Mouse (Mus musculus): ENCODE results near the gene Dlx4. TPM values are rescaled to one million over a fixed set of nuclear protein-coding genes. Genes with fewer than 3 reads are reported as not detected.
A peak's percentile ranks its signal among the peaks of the same experiment; 100 is the strongest.

Dlx4 gene
- polyA plus RNA-seq, 1 experiment from 2014 or later = not detected

DNA sequence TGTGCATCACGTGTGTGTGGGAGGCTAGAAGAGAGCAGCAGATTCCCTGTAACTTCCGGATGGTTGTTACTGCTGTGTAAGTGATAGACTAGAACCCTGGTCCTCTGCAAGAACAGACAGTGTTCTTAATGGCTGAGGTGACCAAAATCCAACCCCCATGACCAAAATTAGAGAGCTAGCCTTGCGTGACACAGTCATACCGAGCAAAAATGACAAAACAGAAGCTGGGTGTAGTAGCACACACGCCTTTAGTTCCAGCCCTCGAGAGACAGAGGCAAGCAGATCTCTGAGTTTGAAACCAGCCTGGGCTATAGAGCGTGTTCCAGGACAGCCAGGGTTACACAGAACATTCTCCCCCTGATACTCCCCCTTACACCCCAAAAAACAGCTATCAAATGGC lies 36.0 kb downstream of the Dlx4 start:
- no peak for TF ChIP-seq CTCF (IDR thresholded peaks at IDR 0.05; ENCODE audit: low read depth)

DNA sequence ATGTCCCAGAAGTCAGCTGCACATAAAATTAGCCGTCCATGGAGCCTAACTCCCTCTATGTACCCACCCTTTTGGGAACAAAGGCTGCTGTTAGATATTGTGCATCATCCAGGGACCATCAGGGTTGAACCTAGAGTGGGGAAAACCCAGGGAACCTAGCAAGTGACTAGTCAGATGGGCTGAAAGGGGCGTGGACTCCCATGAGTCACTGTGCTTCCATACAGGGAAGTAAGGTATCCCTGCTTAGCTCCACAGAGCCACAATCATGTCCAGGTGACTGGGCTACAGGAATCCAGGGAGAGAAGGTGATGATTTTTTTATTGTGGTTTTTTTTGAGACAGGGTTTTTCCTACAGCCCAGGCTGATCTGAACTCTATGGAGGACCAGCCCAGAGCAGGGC lies 37.1 kb downstream of the Dlx4 start:
- Histone ChIP-seq H3K4me1 (replicated peaks; ENCODE audit: control insufficient read depth, insufficient read depth, low read length) (no peaks in the 10 kb centered on the region), H3K9ac (ENCODE audit: low read depth, low read length) (no peak overlapping the region), H3K36me3 (ENCODE audit: control insufficient read depth, insufficient read depth) (no peaks in the 10 kb centered on the region), H3K4me3 (ENCODE audit: low read depth, low read length) (no peak overlapping the region), H3K27me3 (replicated peaks; ENCODE audit: control insufficient read depth, insufficient read depth, low read length) (peaks cover 13% of the 10 kb centered on the region; the same call in 1 of the 2 replicates), H3K9me3 (ENCODE audit: control insufficient read depth) (no peaks in the 10 kb centered on the region), H3K27ac (ENCODE audit: low read depth, low read length) (no peak overlapping the region), H3K4me2 (replicated peaks; ENCODE audit: low read depth) (no peak overlapping the region)
- 82% methylated on average over 2 of the region's 2 CpGs for WGBS
- no peak for ATAC-seq
- TF ChIP-seq CTCF (IDR thresholded peaks at IDR 0.05; ENCODE audit: low read depth) = no peak

More for the DNA sequence above, 36.0 kb downstream of the Dlx4 start:
- Histone ChIP-seq H3K27me3 (replicated peaks; ENCODE audit: control insufficient read depth, insufficient read depth, low read length) (peaks cover 13% of the 10 kb centered on the region; the same call in 1 of the 2 replicates), H3K9ac (ENCODE audit: low read depth, low read length) (no peak overlapping the region), H3K9me3 (ENCODE audit: control insufficient read depth) (no peaks in the 10 kb centered on the region), H3K27ac (ENCODE audit: low read depth, low read length) (no peak overlapping the region), H3K4me1 (replicated peaks; ENCODE audit: control insufficient read depth, insufficient read depth, low read length) (no peaks in the 10 kb centered on the region), H3K36me3 (ENCODE audit: control insufficient read depth, insufficient read depth) (no peaks in the 10 kb centered on the region), H3K4me3 (ENCODE audit: low read depth, low read length) (no peak overlapping the region), H3K4me2 (replicated peaks; ENCODE audit: low read depth) (no peak overlapping the region)
- WGBS = 86% methylated on average over 7 of the region's 7 CpGs
- no peak for ATAC-seq

DNA sequence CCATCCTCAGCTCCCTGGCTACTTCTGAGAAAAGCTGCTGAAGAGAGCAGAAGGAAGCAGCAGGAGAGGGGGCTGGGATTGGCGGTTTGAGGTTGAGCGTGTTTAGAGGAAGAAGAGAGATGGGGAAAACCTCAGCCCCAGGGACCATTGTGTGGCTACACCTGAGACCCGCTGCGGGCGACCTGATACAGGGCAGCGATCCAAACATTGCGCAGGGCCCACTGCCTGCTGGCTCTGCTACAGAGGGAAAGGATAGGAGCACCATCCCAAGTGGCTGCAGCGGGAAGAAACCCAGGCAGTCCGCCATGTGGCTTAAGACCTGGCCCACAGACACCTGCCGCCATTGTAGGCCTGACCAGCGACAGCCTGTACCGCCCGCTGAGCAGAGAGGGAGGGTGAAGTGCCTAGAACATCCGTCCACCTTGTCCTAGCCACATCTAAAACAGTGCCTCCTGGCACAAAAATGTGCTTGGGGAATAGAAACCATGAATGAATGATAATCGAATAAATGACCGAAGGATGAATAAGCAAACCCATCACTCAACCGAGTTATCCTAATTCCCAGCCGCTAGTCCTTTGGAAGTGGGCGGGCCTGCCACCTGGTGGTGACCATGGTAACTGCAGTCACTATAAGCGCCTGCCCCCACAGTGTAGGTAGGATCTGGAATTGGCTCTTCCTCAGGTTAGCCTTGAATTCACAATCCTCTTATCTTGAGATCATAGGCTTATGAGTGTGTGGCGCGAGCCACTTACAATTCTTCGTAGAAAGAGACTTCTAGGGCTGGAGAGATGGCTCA lies 39.4 kb downstream of the Dlx4 start:
- H3K36me3 ChIP-seq (ENCODE audit: control insufficient read depth, insufficient read depth) = no peaks in the 10 kb centered on the region
- ATAC-seq = peak; percentile 38; the same call in 1 of the 2 replicates
- H3K9ac ChIP-seq (ENCODE audit: low read depth, low read length) = no peak overlapping the region
- no peak overlapping the region for H3K4me3 ChIP-seq (ENCODE audit: low read depth, low read length)
- peak; percentile 99 for TF ChIP-seq CTCF (IDR thresholded peaks at IDR 0.05; ENCODE audit: low read depth)
- 0 out of 2 replicates have a peak, but pooled peaks cover 3% of the 10 kb centered on the region for H3K9me3 ChIP-seq (ENCODE audit: control insufficient read depth)
- 41% methylated on average over 23 of the region's 23 CpGs for WGBS
- no peak overlapping the region for H3K27ac ChIP-seq (ENCODE audit: low read depth, low read length)
- H3K4me2 ChIP-seq (replicated peaks; ENCODE audit: low read depth) = no peak overlapping the region
- no peaks in the 10 kb centered on the region for H3K4me1 ChIP-seq (replicated peaks; ENCODE audit: control insufficient read depth, insufficient read depth, low read length)
- H3K27me3 ChIP-seq (replicated peaks; ENCODE audit: control insufficient read depth, insufficient read depth, low read length) = peaks cover 13% of the 10 kb centered on the region; the same call in 1 of the 2 replicates

DNA sequence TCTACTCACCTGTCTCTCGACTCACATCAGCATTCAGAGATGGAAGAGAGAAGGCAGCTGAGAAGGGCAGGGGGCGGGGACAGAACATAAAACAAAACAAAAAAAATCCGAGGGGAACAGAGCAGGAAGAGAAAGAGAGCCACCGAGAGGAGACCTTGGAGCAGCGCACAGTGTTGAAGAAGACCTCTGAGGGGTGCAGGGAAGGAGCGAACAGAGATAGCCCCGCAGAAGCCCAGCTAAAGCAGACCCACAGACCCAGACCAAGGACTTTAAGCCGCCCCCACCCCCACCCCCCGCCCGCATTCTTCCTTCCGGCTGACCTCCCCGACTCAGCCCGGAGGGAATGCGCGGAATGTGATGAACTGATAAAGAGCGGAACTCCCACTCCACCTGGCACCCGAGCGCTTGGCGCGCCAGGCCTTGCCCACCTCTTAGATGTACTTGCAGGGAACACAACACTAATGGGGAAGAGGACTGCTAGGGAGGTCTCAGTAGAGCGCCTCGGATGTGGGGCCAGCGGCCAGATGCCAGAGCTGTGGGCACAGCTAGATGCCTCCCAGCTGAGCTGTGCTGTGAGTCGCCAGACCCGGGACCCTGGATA lies 40.7 kb downstream of the Dlx4 start:
- Histone ChIP-seq H3K27me3 (replicated peaks; ENCODE audit: control insufficient read depth, insufficient read depth, low read length) (peaks cover 13% of the 10 kb centered on the region; the same call in 1 of the 2 replicates), H3K4me1 (replicated peaks; ENCODE audit: control insufficient read depth, insufficient read depth, low read length) (no peaks in the 10 kb centered on the region; the same call in 1 of the 2 replicates), H3K4me2 (replicated peaks; ENCODE audit: low read depth) (peak overlapping the region; percentile 49), H3K36me3 (ENCODE audit: control insufficient read depth, insufficient read depth) (no peaks in the 10 kb centered on the region), H3K27ac (ENCODE audit: low read depth, low read length) (no peak overlapping the region), H3K4me3 (ENCODE audit: low read depth, low read length) (no peak overlapping the region), H3K9me3 (ENCODE audit: control insufficient read depth) (0 out of 2 replicates have a peak, but pooled peaks cover 3% of the 10 kb centered on the region), H3K9ac (ENCODE audit: low read depth, low read length) (no peak overlapping the region)
- no peak for ATAC-seq
- TF ChIP-seq CTCF (IDR thresholded peaks at IDR 0.05; ENCODE audit: low read depth) = peak; percentile 24; the same call in 1 of the 2 replicates
- WGBS = 9% methylated on average over 25 of the region's 25 CpGs

DNA sequence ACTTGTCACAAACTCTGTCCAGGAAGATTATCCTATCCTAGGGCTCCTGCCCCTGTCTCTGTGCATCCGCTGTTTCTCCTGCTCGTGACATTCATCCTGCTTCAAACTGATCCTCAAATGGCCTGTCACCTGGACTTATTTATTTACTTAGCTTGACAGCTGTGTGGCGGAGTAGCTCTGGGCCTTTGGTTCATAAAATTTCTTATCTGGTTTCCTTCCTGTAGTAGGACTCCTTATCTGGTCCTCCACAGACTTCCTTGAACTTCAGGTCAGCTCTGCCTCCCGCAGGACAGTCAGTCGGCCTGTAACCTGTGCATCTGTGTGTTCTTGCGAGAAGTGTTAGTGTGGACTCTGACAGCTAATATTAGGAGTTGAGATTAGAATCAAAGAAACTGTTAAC lies 41.8 kb downstream of the Dlx4 start:
- H3K4me3 ChIP-seq (ENCODE audit: low read depth, low read length) = no peak overlapping the region
- no peak overlapping the region for H3K27ac ChIP-seq (ENCODE audit: low read depth, low read length)
- H3K36me3 ChIP-seq (ENCODE audit: control insufficient read depth, insufficient read depth) = no peaks in the 10 kb centered on the region
- peaks cover 13% of the 10 kb centered on the region; the same call in 1 of the 2 replicates for H3K27me3 ChIP-seq (replicated peaks; ENCODE audit: control insufficient read depth, insufficient read depth, low read length)
- H3K9ac ChIP-seq (ENCODE audit: low read depth, low read length) = no peak overlapping the region
- H3K4me2 ChIP-seq (replicated peaks; ENCODE audit: low read depth) = no peak overlapping the region
- TF ChIP-seq CTCF (IDR thresholded peaks at IDR 0.05; ENCODE audit: low read depth) = peak; percentile 28; the same call in 1 of the 2 replicates
- no peaks in the 10 kb centered on the region; the same call in 1 of the 2 replicates for H3K4me1 ChIP-seq (replicated peaks; ENCODE audit: control insufficient read depth, insufficient read depth, low read length)
- WGBS = 29% methylated on average over 6 of the region's 6 CpGs
- 0 out of 2 replicates have a peak, but pooled peaks cover 3% of the 10 kb centered on the region for H3K9me3 ChIP-seq (ENCODE audit: control insufficient read depth)
- peak; percentile 39 for ATAC-seq

Measured in intestine, postnatal 0 days (tissue).